Mouse (Mus musculus) left cerebral cortex, postnatal 4 days (tissue): ENCODE results near the gene Ssh2. TPM values are rescaled to one million over a fixed set of nuclear protein-coding genes. Genes with fewer than 3 reads are reported as not detected.
"Not testable (repeated sequence)": the region's sequence is repeated elsewhere in the genome, so short reads cannot be mapped to it uniquely, and the experiment has no call there.

Experiments used
- DNase-seq: peaks from one replicate; pipeline ENCODE4 v3.0.0-alpha.2; 2022
- intact Hi-C: fragments of 180-260 bp; cut with DNase I; formaldehyde crosslinking; loops from one replicate; pipeline ENCODE4 v1.15.1; 2025
- total RNA-seq, 2 experiments: library from RNA; stranded (reverse); gene quantifications; 2 replicates each; pipeline ENCODE4 v1.2.3; 2021

Gene Ssh2
- total RNA-seq, 2 experiments from 2014 or later, result 60.7 to 62.3 TPM

- intact Hi-C loops, DNase-seq: not testable (repeated sequence)
These were observed 172.1 kb downstream of the Ssh2 start for GRCm38 (mm10) chr11:77388197-77388596.

GRCm38 (mm10) chr11:77395539-77395938, 179.5 kb downstream of the Ssh2 start:
- intact Hi-C loops, result no loop called here
- DNase-seq, result no peak

GRCm38 (mm10) chr11:77402508-77402907, 186.4 kb downstream of the Ssh2 start:
- intact Hi-C loops, result no loop called here
- no peak for DNase-seq

GRCm38 (mm10) chr11:77406329-77406728, 190.2 kb downstream of the Ssh2 start:
- intact Hi-C loops, result no loop called here
- no peak for DNase-seq

- intact Hi-C loops, result no loop called here
- DNase-seq, result peak; percentile 1
These were observed 193.8 kb downstream of the Ssh2 start for GRCm38 (mm10) chr11:77409879-77410278.

GRCm38 (mm10) chr11:77411284-77411683, 195.2 kb downstream of the Ssh2 start:
- intact Hi-C loops, result no loop called here
- DNase-seq, result no peak

GRCm38 (mm10) chr11:77414141-77414839, 198.2 kb downstream of the Ssh2 start:
- DNase-seq, result no peak
- intact Hi-C loops, result no loop called here

GRCm38 (mm10) chr11:77416212-77417000, 200.3 kb downstream of the Ssh2 start:
- intact Hi-C loops, result no loop called here
- DNase-seq, result no peak

GRCm38 (mm10) chr11:77418021-77418420, 201.9 kb downstream of the Ssh2 start:
- DNase-seq, result no peak
- intact Hi-C loops, result no loop called here

- intact Hi-C loops, result no loop called here
- DNase-seq, result no peak
These were observed 207.2 kb downstream of the Ssh2 start for GRCm38 (mm10) chr11:77423175-77423859.

GRCm38 (mm10) chr11:77428446-77428845, 212.4 kb downstream of the Ssh2 start:
- no peak for DNase-seq

GRCm38 (mm10) chr11:77437026-77437425, 220.9 kb downstream of the Ssh2 start:
- DNase-seq, result no peak
- intact Hi-C loops, result no loop called here

More at GRCm38 (mm10) chr11:77428446-77428845, 212.4 kb downstream of the Ssh2 start:
- intact Hi-C loops, result no loop called here

- no peak for DNase-seq
- intact Hi-C loops, result loop anchor here (10.0 kb wide), 2 partner anchors 125 to 225 kb away; partner anchors contain the start of gene Ssh2
These were observed 224.0 kb downstream of the Ssh2 start for GRCm38 (mm10) chr11:77440081-77440480.

GRCm38 (mm10) chr11:77441020-77441419, 224.9 kb downstream of the Ssh2 start:
- intact Hi-C loops, result loop anchor here (10.0 kb wide), 2 partner anchors 126 to 226 kb away; partner anchors contain the start of gene Ssh2
- DNase-seq, result no peak

GRCm38 (mm10) chr11:77442186-77443170, 226.4 kb downstream of the Ssh2 start:
- intact Hi-C loops, result loop anchor here (10.0 kb wide), 2 partner anchors 128 to 228 kb away; partner anchors contain the start of gene Ssh2
- no peak for DNase-seq

- DNase-seq, result no peak
- intact Hi-C loops, result loop anchor here (10.0 kb wide), 2 partner anchors 130 to 230 kb away; partner anchors contain the start of gene Ssh2
These were observed 228.9 kb downstream of the Ssh2 start for GRCm38 (mm10) chr11:77444939-77445338.

GRCm38 (mm10) chr11:77446628-77447041, 230.5 kb downstream of the Ssh2 start:
- intact Hi-C loops, result loop anchor here (10.0 kb wide), 2 partner anchors 132 to 232 kb away; partner anchors contain the start of gene Ssh2
- no peak for DNase-seq

GRCm38 (mm10) chr11:77449224-77449623, 233.1 kb downstream of the Ssh2 start:
- no peak for DNase-seq
- intact Hi-C loops, result loop anchor here (10.0 kb wide), 2 partner anchors 134 to 234 kb away; partner anchors contain the start of gene Ssh2

GRCm38 (mm10) chr11:77451670-77452069, 235.6 kb downstream of the Ssh2 start:
- intact Hi-C loops, result no loop called here
- no peak for DNase-seq

GRCm38 (mm10) chr11:77453388-77453787, 237.3 kb downstream of the Ssh2 start:
- intact Hi-C loops, result no loop called here
- no peak for DNase-seq
